Mouse (Mus musculus): ENCODE measurements around the gene Rbfox2. TPM values are rescaled to one million over a fixed set of nuclear protein-coding genes. Genes with fewer than 3 reads are reported as not detected.

Gene Rbfox2
- total and polyA plus RNA-seq, 3 experiments, result 2.1 to 6.5 (median 2.3) TPM

DNA sequence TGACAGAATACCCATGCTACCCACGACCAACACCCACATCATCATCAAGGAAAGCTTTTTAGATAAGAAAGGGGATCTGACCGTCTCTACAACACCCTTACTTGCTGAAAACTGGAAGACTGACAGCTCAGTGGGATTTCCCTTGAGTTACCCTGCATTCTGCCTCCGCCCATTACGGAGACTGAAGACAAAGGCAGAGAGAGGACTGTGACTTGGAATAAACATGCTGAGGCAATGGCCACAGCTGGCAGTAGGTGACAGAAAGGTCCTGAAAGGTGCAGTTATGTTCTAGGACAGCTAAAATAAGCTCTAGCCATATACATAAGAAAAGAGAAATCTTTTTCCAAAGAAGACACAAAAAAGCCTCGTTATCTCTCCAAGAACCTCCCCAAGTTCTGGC is 99.8 kb downstream of the Rbfox2 start:
- no peaks in the 10 kb centered on the region for H3K4me1 ChIP-seq (ENCODE audit: insufficient read depth, low read depth, low read length)
- TF ChIP-seq CTCF (IDR thresholded peaks at IDR 0.05; ENCODE audit: low read depth, low read length), result no peak
- no peak for TF ChIP-seq GATA2 (IDR thresholded peaks at IDR 0.05; ENCODE audit: borderline replicate concordance, low read depth, low read length)
- no peak for TF ChIP-seq POLR2AphosphoS5 (IDR thresholded peaks at IDR 0.05; ENCODE audit: insufficient replicate concordance, low read depth, low read length)
- no peak for TF ChIP-seq GATA1 (IDR thresholded peaks at IDR 0.05; ENCODE audit: borderline replicate concordance, low read length)
- TF ChIP-seq TAL1 (conservative IDR thresholded peaks at IDR 0.05; ENCODE audit: low read depth, low read length), result no peak
- ATAC-seq (ENCODE audit: extremely low read depth, insufficient number of reproducible peaks, low FRiP score, poor library complexity, severe bottlenecking), result no peak
- H3K36me3 ChIP-seq (replicated peaks), result no peaks in the 10 kb centered on the region
- H3K9me3 ChIP-seq (replicated peaks), result no peaks in the 10 kb centered on the region
- H3K4me3 ChIP-seq (ENCODE audit: low read depth, low read length), result no peak overlapping the region
- no peak for DNase-seq (ENCODE audit: low spot score)
- peaks cover 17% of the 10 kb centered on the region for H3K27me3 ChIP-seq (ENCODE audit: insufficient read depth, low read length)

DNA sequence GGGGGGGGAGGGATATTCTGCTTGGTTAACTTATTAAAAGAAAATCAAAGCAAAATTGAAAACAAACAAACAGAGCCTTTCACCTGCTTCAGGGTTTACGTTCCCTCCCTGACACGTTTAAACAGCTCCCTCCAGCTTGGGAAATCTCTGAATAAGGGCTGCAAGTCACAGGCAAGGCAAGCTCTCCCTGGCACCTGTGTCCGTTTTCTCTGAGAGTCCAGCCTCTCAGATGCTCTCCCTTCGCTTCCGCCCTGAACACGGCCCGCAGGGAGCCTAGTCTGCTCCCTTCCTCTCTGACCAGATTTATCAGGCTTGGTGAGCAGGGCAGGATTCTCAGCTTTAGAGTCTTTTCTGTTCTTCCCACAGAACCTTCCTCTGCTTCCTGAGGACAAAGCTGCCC is 101.9 kb downstream of the Rbfox2 start:
- DNase-seq (ENCODE audit: low spot score) (no peak), ATAC-seq (ENCODE audit: extremely low read depth, insufficient number of reproducible peaks, low FRiP score, poor library complexity, severe bottlenecking) (no peak)
- no peaks in the 10 kb centered on the region for H3K9me3 ChIP-seq (replicated peaks)
- H3K4me3 ChIP-seq (ENCODE audit: low read depth, low read length), result no peak overlapping the region
- no peaks in the 10 kb centered on the region for H3K36me3 ChIP-seq (replicated peaks)
- H3K4me1 ChIP-seq (ENCODE audit: insufficient read depth, low read depth, low read length), result no peaks in the 10 kb centered on the region
- H3K27me3 ChIP-seq (ENCODE audit: insufficient read depth, low read length), result peaks cover 17% of the 10 kb centered on the region
- no peak for TF ChIP-seq TAL1 (conservative IDR thresholded peaks at IDR 0.05; ENCODE audit: low read depth, low read length)
- TF ChIP-seq GATA2 (IDR thresholded peaks at IDR 0.05; ENCODE audit: borderline replicate concordance, low read depth, low read length), result no peak
- no peak for TF ChIP-seq GATA1 (IDR thresholded peaks at IDR 0.05; ENCODE audit: borderline replicate concordance, low read length)
- no peak for TF ChIP-seq CTCF (IDR thresholded peaks at IDR 0.05; ENCODE audit: low read depth, low read length)
- TF ChIP-seq POLR2AphosphoS5 (IDR thresholded peaks at IDR 0.05; ENCODE audit: insufficient replicate concordance, low read depth, low read length), result no peak

DNA sequence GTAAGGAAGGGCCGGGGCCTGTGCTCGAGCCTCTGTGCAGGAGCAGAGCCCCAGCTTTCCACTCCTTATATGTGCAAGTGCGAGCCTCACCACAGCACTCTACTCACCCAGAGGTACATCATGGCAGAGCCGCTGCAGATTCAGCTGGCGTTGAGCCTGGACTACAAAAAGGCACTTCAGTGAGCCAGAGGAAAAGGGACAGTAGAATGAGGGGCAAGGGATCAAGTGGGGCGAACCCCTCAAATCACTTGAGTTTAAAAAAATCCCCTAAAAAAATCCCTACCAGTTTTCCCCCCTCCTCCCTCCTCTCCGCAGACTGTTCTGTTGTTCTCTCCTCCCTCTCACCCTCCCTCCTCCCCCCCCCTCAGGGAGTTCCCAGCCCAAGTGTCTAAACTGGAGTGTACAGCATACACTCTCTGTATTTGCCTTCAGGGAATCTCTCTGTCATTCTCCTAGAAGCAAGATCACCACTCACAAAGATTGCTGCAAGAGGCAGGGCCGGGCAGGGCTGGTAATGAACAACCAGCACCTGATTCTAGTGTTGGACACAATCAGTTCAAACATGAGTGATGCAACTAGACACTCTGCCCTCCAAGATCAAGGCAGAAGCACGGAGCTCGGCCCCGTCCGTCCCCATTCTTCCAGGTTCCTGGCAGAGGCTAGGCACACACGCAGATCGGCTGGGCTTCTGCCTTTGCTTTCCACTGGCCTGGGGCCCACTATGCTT is 103.4 kb downstream of the Rbfox2 start:
- H3K4me3 ChIP-seq (ENCODE audit: low read depth, low read length), result no peak overlapping the region
- no peak for ATAC-seq (ENCODE audit: extremely low read depth, insufficient number of reproducible peaks, low FRiP score, poor library complexity, severe bottlenecking)
- TF ChIP-seq TAL1 (conservative IDR thresholded peaks at IDR 0.05; ENCODE audit: low read depth, low read length), result no peak
- no peak for TF ChIP-seq GATA2 (IDR thresholded peaks at IDR 0.05; ENCODE audit: borderline replicate concordance, low read depth, low read length)
- TF ChIP-seq GATA1 (IDR thresholded peaks at IDR 0.05; ENCODE audit: borderline replicate concordance, low read length), result no peak
- TF ChIP-seq CTCF (IDR thresholded peaks at IDR 0.05; ENCODE audit: low read depth, low read length), result no peak
- TF ChIP-seq POLR2AphosphoS5 (IDR thresholded peaks at IDR 0.05; ENCODE audit: insufficient replicate concordance, low read depth, low read length), result no peak

DNA sequence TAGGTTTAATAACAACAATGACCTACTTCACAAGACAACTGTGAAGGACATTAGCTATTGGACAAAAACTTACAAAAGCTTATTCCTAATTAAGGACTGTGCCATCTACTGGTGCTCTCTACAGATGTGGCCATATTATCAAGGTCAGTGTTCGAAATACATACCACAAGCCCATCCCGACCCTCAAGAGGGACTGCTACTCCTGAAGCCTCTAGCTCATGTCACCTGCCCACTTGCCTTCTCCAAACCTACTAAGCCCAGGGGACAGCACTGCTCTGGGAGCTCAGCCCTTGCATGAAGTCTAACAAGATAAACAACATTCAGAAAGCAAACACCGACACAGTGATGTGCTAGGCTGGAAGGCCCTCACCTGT is 103.9 kb downstream of the Rbfox2 start:
- no peak overlapping the region for H3K4me3 ChIP-seq (ENCODE audit: low read depth, low read length)
- no peaks in the 10 kb centered on the region for H3K9me3 ChIP-seq (replicated peaks)
- TF ChIP-seq GATA1 (IDR thresholded peaks at IDR 0.05; ENCODE audit: borderline replicate concordance, low read length), result no peak
- TF ChIP-seq GATA2 (IDR thresholded peaks at IDR 0.05; ENCODE audit: borderline replicate concordance, low read depth, low read length), result no peak
- TF ChIP-seq POLR2AphosphoS5 (IDR thresholded peaks at IDR 0.05; ENCODE audit: insufficient replicate concordance, low read depth, low read length), result no peak
- TF ChIP-seq CTCF (IDR thresholded peaks at IDR 0.05; ENCODE audit: low read depth, low read length), result no peak
- no peak for TF ChIP-seq TAL1 (conservative IDR thresholded peaks at IDR 0.05; ENCODE audit: low read depth, low read length)
- no peaks in the 10 kb centered on the region for H3K36me3 ChIP-seq (replicated peaks)
- no peak for ATAC-seq (ENCODE audit: extremely low read depth, insufficient number of reproducible peaks, low FRiP score, poor library complexity, severe bottlenecking)
- no peak for DNase-seq (ENCODE audit: low spot score)
- peaks cover 20% of the 10 kb centered on the region for H3K27me3 ChIP-seq (ENCODE audit: insufficient read depth, low read length)
- H3K4me1 ChIP-seq (ENCODE audit: insufficient read depth, low read depth, low read length), result no peaks in the 10 kb centered on the region

More for the DNA sequence above, 103.4 kb downstream of the Rbfox2 start:
- peaks cover 20% of the 10 kb centered on the region for H3K27me3 ChIP-seq (ENCODE audit: insufficient read depth, low read length)
- H3K36me3 ChIP-seq (replicated peaks), result no peaks in the 10 kb centered on the region
- H3K4me1 ChIP-seq (ENCODE audit: insufficient read depth, low read depth, low read length), result no peaks in the 10 kb centered on the region
- H3K9me3 ChIP-seq (replicated peaks), result no peaks in the 10 kb centered on the region
- no peak for DNase-seq (ENCODE audit: low spot score)

DNA sequence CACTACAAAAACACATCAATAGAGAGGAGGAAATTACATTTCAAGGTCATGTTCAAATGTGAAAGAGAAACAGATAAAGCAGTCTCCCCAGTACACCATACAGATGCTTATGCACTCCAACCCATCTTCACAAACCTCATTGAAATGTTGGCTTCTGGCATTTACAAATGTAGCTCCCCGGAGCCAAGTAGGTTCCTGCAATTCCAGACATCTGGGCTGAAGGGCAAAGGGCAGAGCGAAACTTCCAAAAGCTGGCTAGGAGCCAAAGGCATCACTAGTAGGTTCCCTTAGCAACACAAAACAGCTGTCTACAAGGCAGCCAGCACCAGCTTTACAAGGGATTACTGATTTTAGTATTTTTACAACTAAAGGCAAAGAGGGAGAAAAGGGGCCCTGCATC is 104.6 kb downstream of the Rbfox2 start:
- no peaks in the 10 kb centered on the region for H3K9me3 ChIP-seq (replicated peaks)
- peaks cover 20% of the 10 kb centered on the region for H3K27me3 ChIP-seq (ENCODE audit: insufficient read depth, low read length)
- ATAC-seq (ENCODE audit: extremely low read depth, insufficient number of reproducible peaks, low FRiP score, poor library complexity, severe bottlenecking), result no peak
- H3K4me3 ChIP-seq (ENCODE audit: low read depth, low read length), result no peak overlapping the region
- no peak for TF ChIP-seq POLR2AphosphoS5 (IDR thresholded peaks at IDR 0.05; ENCODE audit: insufficient replicate concordance, low read depth, low read length)
- TF ChIP-seq GATA1 (IDR thresholded peaks at IDR 0.05; ENCODE audit: borderline replicate concordance, low read length), result no peak
- TF ChIP-seq CTCF (IDR thresholded peaks at IDR 0.05; ENCODE audit: low read depth, low read length), result no peak
- TF ChIP-seq TAL1 (conservative IDR thresholded peaks at IDR 0.05; ENCODE audit: low read depth, low read length), result no peak
- no peak for TF ChIP-seq GATA2 (IDR thresholded peaks at IDR 0.05; ENCODE audit: borderline replicate concordance, low read depth, low read length)
- no peak for DNase-seq (ENCODE audit: low spot score)
- no peaks in the 10 kb centered on the region for H3K4me1 ChIP-seq (ENCODE audit: insufficient read depth, low read depth, low read length)
- no peaks in the 10 kb centered on the region for H3K36me3 ChIP-seq (replicated peaks)

DNA sequence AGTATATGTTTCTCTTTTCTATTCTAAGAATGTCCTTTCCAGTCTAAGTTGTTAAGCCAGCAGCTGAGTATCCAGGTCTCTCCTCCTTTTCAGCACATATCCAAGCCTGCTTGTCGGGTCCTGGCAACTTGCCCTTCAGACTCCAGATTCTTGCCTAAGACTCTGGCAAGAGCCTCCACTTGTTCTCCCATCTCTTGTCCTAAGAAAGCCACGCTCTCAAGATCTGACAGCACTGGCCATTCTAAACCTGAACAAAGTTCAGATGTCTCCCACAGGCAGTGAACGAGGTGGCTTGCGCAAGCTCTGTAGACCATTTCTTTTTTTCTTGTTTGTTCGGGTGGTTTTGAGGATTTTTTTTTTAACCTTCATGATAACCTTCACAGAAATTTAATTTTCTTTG is 110.0 kb downstream of the Rbfox2 start:
- H3K27me3 ChIP-seq (ENCODE audit: insufficient read depth, low read length), result peaks cover 2% of the 10 kb centered on the region; the same call in 1 of the 2 replicates
- H3K4me3 ChIP-seq (ENCODE audit: low read depth, low read length), result no peak overlapping the region
- DNase-seq (ENCODE audit: low spot score), result no peak
- TF ChIP-seq TAL1 (conservative IDR thresholded peaks at IDR 0.05; ENCODE audit: low read depth, low read length), result no peak
- no peak for TF ChIP-seq POLR2AphosphoS5 (IDR thresholded peaks at IDR 0.05; ENCODE audit: insufficient replicate concordance, low read depth, low read length)
- no peak for TF ChIP-seq CTCF (IDR thresholded peaks at IDR 0.05; ENCODE audit: low read depth, low read length)
- no peak for TF ChIP-seq GATA1 (IDR thresholded peaks at IDR 0.05; ENCODE audit: borderline replicate concordance, low read length)
- TF ChIP-seq GATA2 (IDR thresholded peaks at IDR 0.05; ENCODE audit: borderline replicate concordance, low read depth, low read length), result no peak
- no peaks in the 10 kb centered on the region for H3K36me3 ChIP-seq (replicated peaks)
- H3K9me3 ChIP-seq (replicated peaks), result no peaks in the 10 kb centered on the region
- ATAC-seq (ENCODE audit: extremely low read depth, insufficient number of reproducible peaks, low FRiP score, poor library complexity, severe bottlenecking), result no peak
- no peaks in the 10 kb centered on the region for H3K4me1 ChIP-seq (ENCODE audit: insufficient read depth, low read depth, low read length)

Measured in G1E (cell line).